Mouse (Mus musculus): ENCODE results near the gene Sox5. TPM values are rescaled to one million over a fixed set of nuclear protein-coding genes. Genes with fewer than 3 reads are reported as not detected.

Gene Sox5
- polyA plus RNA-seq, 1 experiment from 2014 or later: 17.2 TPM

GRCm38 (mm10) chr6:144459486-144459885 is 322.3 kb downstream of the Sox5 start:
- ATAC-seq (replicated peaks; ENCODE audit: low FRiP score, low TSS enrichment, low read depth) (no peak), DNase-seq (ENCODE audit: low spot score) (no peak)
- 94% methylated on average over 8 of the region's 8 CpGs for WGBS
- no peak overlapping the region for H3K27ac ChIP-seq (ENCODE audit: low read depth)
- no peaks in the 10 kb centered on the region for H3K9me3 ChIP-seq (ENCODE audit: control insufficient read depth, low read length)
- H3K4me1 ChIP-seq (replicated peaks; ENCODE audit: control insufficient read depth, insufficient read depth, low read length): no peaks in the 10 kb centered on the region
- no peaks in the 10 kb centered on the region for H3K36me3 ChIP-seq (ENCODE audit: control insufficient read depth, insufficient read depth, low read length)
- H3K4me2 ChIP-seq (ENCODE audit: low read length): no peak overlapping the region
- H3K4me3 ChIP-seq (ENCODE audit: low read depth, low read length): no peak overlapping the region
- H3K27me3 ChIP-seq (replicated peaks; ENCODE audit: control insufficient read depth, insufficient read depth, low read length): no peaks in the 10 kb centered on the region
- no peak overlapping the region for H3K9ac ChIP-seq (ENCODE audit: low read length)

- 89% methylated on average over 9 of the region's 9 CpGs for WGBS
- Histone ChIP-seq H3K36me3 (ENCODE audit: control insufficient read depth, insufficient read depth, low read length) (no peaks in the 10 kb centered on the region), H3K4me1 (replicated peaks; ENCODE audit: control insufficient read depth, insufficient read depth, low read length) (no peaks in the 10 kb centered on the region), H3K27ac (ENCODE audit: low read depth) (no peak overlapping the region), H3K9ac (ENCODE audit: low read length) (no peak overlapping the region), H3K4me2 (ENCODE audit: low read length) (no peak overlapping the region), H3K27me3 (replicated peaks; ENCODE audit: control insufficient read depth, insufficient read depth, low read length) (no peaks in the 10 kb centered on the region), H3K9me3 (ENCODE audit: control insufficient read depth, low read length) (no peaks in the 10 kb centered on the region), H3K4me3 (ENCODE audit: low read depth, low read length) (no peak overlapping the region)
- ATAC-seq (replicated peaks; ENCODE audit: low FRiP score, low TSS enrichment, low read depth) (no peak), DNase-seq (ENCODE audit: low spot score) (no peak)
Observed at GRCm38 (mm10) chr6:144457500-144457899, 324.3 kb downstream of the Sox5 start.

- Histone ChIP-seq H3K9ac (ENCODE audit: low read length) (no peak overlapping the region), H3K4me1 (replicated peaks; ENCODE audit: control insufficient read depth, insufficient read depth, low read length) (no peaks in the 10 kb centered on the region), H3K4me3 (ENCODE audit: low read depth, low read length) (no peak overlapping the region), H3K27me3 (replicated peaks; ENCODE audit: control insufficient read depth, insufficient read depth, low read length) (no peaks in the 10 kb centered on the region), H3K9me3 (ENCODE audit: control insufficient read depth, low read length) (no peaks in the 10 kb centered on the region), H3K27ac (ENCODE audit: low read depth) (no peak overlapping the region), H3K4me2 (ENCODE audit: low read length) (no peak overlapping the region), H3K36me3 (ENCODE audit: control insufficient read depth, insufficient read depth, low read length) (no peaks in the 10 kb centered on the region)
- ATAC-seq (replicated peaks; ENCODE audit: low FRiP score, low TSS enrichment, low read depth) (no peak), DNase-seq (ENCODE audit: low spot score) (no peak)
- WGBS: 43% methylated on average over 11 of the region's 11 CpGs
Observed at GRCm38 (mm10) chr6:144454291-144455276, 327.2 kb downstream of the Sox5 start.

- H3K36me3 ChIP-seq (ENCODE audit: control insufficient read depth, insufficient read depth, low read length): no peaks in the 10 kb centered on the region
- H3K27me3 ChIP-seq (replicated peaks; ENCODE audit: control insufficient read depth, insufficient read depth, low read length): no peaks in the 10 kb centered on the region
- no peaks in the 10 kb centered on the region for H3K9me3 ChIP-seq (ENCODE audit: control insufficient read depth, low read length)
- H3K27ac ChIP-seq (ENCODE audit: low read depth): no peak overlapping the region
- no peaks in the 10 kb centered on the region for H3K4me1 ChIP-seq (replicated peaks; ENCODE audit: control insufficient read depth, insufficient read depth, low read length)
- no peak for ATAC-seq (replicated peaks; ENCODE audit: low FRiP score, low TSS enrichment, low read depth)
- DNase-seq (ENCODE audit: low spot score): no peak
- WGBS: 58% methylated on average over 7 of the region's 7 CpGs
- no peak overlapping the region for H3K4me3 ChIP-seq (ENCODE audit: low read depth, low read length)
- H3K9ac ChIP-seq (ENCODE audit: low read length): no peak overlapping the region
- H3K4me2 ChIP-seq (ENCODE audit: low read length): no peak overlapping the region
Observed at GRCm38 (mm10) chr6:144453605-144454004, 328.2 kb downstream of the Sox5 start.

GRCm38 (mm10) chr6:144453147-144453546 is 328.6 kb downstream of the Sox5 start:
- H3K4me1 ChIP-seq (replicated peaks; ENCODE audit: control insufficient read depth, insufficient read depth, low read length): no peaks in the 10 kb centered on the region
- no peak overlapping the region for H3K9ac ChIP-seq (ENCODE audit: low read length)
- no peak overlapping the region for H3K4me2 ChIP-seq (ENCODE audit: low read length)
- ATAC-seq (replicated peaks; ENCODE audit: low FRiP score, low TSS enrichment, low read depth) (no peak), DNase-seq (ENCODE audit: low spot score) (no peak)
- WGBS: 25% methylated on average over 1 of the region's 1 CpGs
- no peaks in the 10 kb centered on the region for H3K27me3 ChIP-seq (replicated peaks; ENCODE audit: control insufficient read depth, insufficient read depth, low read length)
- no peaks in the 10 kb centered on the region for H3K9me3 ChIP-seq (ENCODE audit: control insufficient read depth, low read length)
- no peaks in the 10 kb centered on the region for H3K36me3 ChIP-seq (ENCODE audit: control insufficient read depth, insufficient read depth, low read length)
- H3K4me3 ChIP-seq (ENCODE audit: low read depth, low read length): no peak overlapping the region
- no peak overlapping the region for H3K27ac ChIP-seq (ENCODE audit: low read depth)

GRCm38 (mm10) chr6:144452200-144452977 is 329.4 kb downstream of the Sox5 start:
- 87% methylated on average over 11 of the region's 11 CpGs for WGBS
- DNase-seq (ENCODE audit: low spot score): no peak
- no peaks in the 10 kb centered on the region for H3K36me3 ChIP-seq (ENCODE audit: control insufficient read depth, insufficient read depth, low read length)
- H3K27ac ChIP-seq (ENCODE audit: low read depth): no peak overlapping the region
- H3K9ac ChIP-seq (ENCODE audit: low read length): no peak overlapping the region
- H3K4me1 ChIP-seq (replicated peaks; ENCODE audit: control insufficient read depth, insufficient read depth, low read length): no peaks in the 10 kb centered on the region
- ATAC-seq (replicated peaks; ENCODE audit: low FRiP score, low TSS enrichment, low read depth): no peak
- H3K4me3 ChIP-seq (ENCODE audit: low read depth, low read length): no peak overlapping the region
- H3K4me2 ChIP-seq (ENCODE audit: low read length): no peak overlapping the region
- no peaks in the 10 kb centered on the region for H3K27me3 ChIP-seq (replicated peaks; ENCODE audit: control insufficient read depth, insufficient read depth, low read length)
- H3K9me3 ChIP-seq (ENCODE audit: control insufficient read depth, low read length): no peaks in the 10 kb centered on the region

- Histone ChIP-seq H3K4me1 (replicated peaks; ENCODE audit: control insufficient read depth, insufficient read depth, low read length) (no peaks in the 10 kb centered on the region), H3K9me3 (ENCODE audit: control insufficient read depth, low read length) (no peaks in the 10 kb centered on the region), H3K4me3 (ENCODE audit: low read depth, low read length) (no peak overlapping the region), H3K27me3 (replicated peaks; ENCODE audit: control insufficient read depth, insufficient read depth, low read length) (no peaks in the 10 kb centered on the region), H3K4me2 (ENCODE audit: low read length) (no peak overlapping the region), H3K9ac (ENCODE audit: low read length) (no peak overlapping the region), H3K36me3 (ENCODE audit: control insufficient read depth, insufficient read depth, low read length) (no peaks in the 10 kb centered on the region), H3K27ac (ENCODE audit: low read depth) (no peak overlapping the region)
- ATAC-seq (replicated peaks; ENCODE audit: low FRiP score, low TSS enrichment, low read depth) (no peak), DNase-seq (ENCODE audit: low spot score) (no peak)
- WGBS: 93% methylated on average over 4 of the region's 4 CpGs
Observed at GRCm38 (mm10) chr6:144451631-144452030, 330.1 kb downstream of the Sox5 start.

GRCm38 (mm10) chr6:144445761-144446373 is 335.9 kb downstream of the Sox5 start:
- Histone ChIP-seq H3K36me3 (ENCODE audit: control insufficient read depth, insufficient read depth, low read length) (no peaks in the 10 kb centered on the region), H3K9ac (ENCODE audit: low read length) (no peak overlapping the region), H3K9me3 (ENCODE audit: control insufficient read depth, low read length) (no peaks in the 10 kb centered on the region), H3K27me3 (replicated peaks; ENCODE audit: control insufficient read depth, insufficient read depth, low read length) (no peaks in the 10 kb centered on the region), H3K4me2 (ENCODE audit: low read length) (no peak overlapping the region), H3K4me1 (replicated peaks; ENCODE audit: control insufficient read depth, insufficient read depth, low read length) (no peaks in the 10 kb centered on the region), H3K4me3 (ENCODE audit: low read depth, low read length) (no peak overlapping the region), H3K27ac (ENCODE audit: low read depth) (no peak overlapping the region)
- DNase-seq (ENCODE audit: low spot score) (no peak), ATAC-seq (replicated peaks; ENCODE audit: low FRiP score, low TSS enrichment, low read depth) (no peak)
- WGBS: 73% methylated on average over 8 of the region's 8 CpGs

All from intestine, embryonic 14.5 days (tissue).